Mouse (Mus musculus) kidney, adult 11 months (tissue): Measurements from ENCODE around the gene Skida1.

Experiments
- DNase-seq: peaks from one replicate; pipeline ENCODE4 v3.0.0; 2022

Skida1 gene

DNA sequence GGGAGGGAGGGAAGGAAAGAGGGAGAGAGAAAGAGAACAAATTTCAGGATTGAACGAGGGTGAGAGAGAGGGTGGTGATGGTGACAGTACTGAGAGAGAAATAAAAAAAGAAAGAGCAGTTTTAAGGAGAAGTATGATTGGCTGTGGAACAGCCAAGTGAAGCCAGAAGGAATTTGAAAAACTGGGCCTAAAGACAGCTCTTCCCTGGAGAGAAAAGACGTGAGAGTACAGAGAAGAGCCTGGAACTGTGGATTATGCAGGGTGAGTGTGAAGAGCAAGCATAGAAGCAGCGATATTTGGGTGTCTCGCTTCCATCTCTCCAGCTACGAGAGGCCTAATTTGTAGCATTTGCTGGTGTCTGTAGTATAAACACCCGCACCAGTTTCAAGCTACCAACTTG is 37.6 kb downstream of the Skida1 start:
- DNase-seq = no peak

DNA sequence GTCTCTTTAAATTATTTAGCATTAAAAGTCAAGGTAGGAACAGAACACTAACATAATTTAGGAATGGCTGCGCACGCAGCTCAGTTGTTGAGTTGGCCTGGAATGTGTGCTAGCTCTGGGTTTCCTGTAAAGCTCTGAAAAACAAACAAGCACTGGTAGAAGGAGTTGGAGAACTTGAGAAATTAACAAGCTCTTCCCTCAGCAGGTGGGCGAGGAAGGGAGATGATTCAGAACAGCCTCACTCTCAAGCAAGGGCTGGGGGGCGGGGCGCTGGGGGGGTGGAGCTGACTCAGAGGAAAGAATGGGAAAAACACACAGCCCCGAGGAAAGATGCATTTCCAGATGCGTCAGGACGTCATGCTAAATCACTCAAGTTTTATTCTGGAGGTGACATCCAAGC is 43.7 kb downstream of the Skida1 start:
- DNase-seq = no peak

DNA sequence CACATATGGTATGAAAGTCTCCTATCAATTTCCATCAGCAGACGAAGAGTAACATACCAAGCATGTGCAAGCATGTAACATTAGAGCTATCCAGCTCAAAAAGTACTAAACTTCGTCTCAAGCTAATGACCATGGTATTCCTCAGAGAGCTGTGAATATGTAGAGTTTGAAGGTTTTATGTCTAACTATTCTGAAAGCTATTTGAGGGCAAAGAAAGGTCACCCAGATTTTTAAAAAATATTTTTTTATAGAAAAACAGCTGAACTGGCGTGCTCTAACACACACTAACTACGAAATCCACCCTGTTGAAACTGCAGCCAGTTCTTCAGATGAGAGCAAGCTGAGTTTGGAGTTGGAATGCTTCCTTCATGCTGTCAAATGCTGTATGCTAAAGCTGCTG is 44.6 kb downstream of the Skida1 start:
- peak; percentile 6 for DNase-seq

DNA sequence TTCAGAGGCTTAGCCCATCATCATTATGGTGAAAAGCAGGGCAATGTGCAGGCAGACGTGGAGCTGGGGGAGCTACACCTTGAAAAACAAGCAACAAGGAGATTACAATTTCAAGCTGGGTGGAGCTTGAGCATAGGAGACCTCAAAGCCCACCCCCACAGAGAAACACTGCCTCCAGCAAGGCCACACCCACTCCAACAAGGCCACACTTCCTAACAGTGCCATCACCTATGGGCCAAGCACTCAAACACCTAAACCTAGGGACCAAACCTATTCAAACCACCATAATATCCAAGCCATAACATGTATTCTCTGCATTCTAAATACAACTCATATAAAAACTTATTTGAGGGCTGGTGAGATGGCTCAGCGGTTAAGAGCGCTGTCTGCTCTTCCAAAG is 46.5 kb downstream of the Skida1 start:
- no peak for DNase-seq

- no peak for DNase-seq
Observed at GRCm38 (mm10) chr2:17996858-17997257, 52.0 kb downstream of the Skida1 start, which contains the start of gene H2al2a. TSS of gene H2al2a (minus strand) at chr2:17996958.
